Mouse (Mus musculus): ENCODE measurements around the gene Thpo. TPM values are rescaled to one million over a fixed set of nuclear protein-coding genes. Genes with fewer than 3 reads are reported as not detected.

The Thpo gene
- polyA plus RNA-seq, 2 experiments, result 0.78 to 3.8 TPM

GRCm38 (mm10) chr16:20732251-20732924, 1.9 kb downstream of the Thpo start:
- peak; percentile 61 for ATAC-seq (ENCODE audit: low FRiP score, low read depth)
- Histone ChIP-seq H3K27me3 (ENCODE audit: control insufficient read depth, insufficient read depth, low read length) (peaks cover 26% of the 10 kb centered on the region), H3K36me3 (ENCODE audit: control insufficient read depth, insufficient read depth, low read length) (peaks cover 12% of the 10 kb centered on the region; the same call in 1 of the 2 replicates), H3K4me1 (ENCODE audit: control insufficient read depth, insufficient read depth, low read length) (peaks cover 7% of the 10 kb centered on the region; the same call in 1 of the 2 replicates), H3K9ac (ENCODE audit: low read depth, low read length, severe bottlenecking) (peak overlapping the region; percentile 86), H3K27ac (replicated peaks; ENCODE audit: low read depth, low read length) (peak overlapping the region; percentile 85), H3K4me3 (replicated peaks; ENCODE audit: low read length) (peak overlapping the region; percentile 73), H3K9me3 (ENCODE audit: control insufficient read depth, low read length) (no peaks in the 10 kb centered on the region), H3K4me2 (replicated peaks; ENCODE audit: low read depth, low read length, severe bottlenecking) (peak overlapping the region; percentile 96)
- no peak for TF ChIP-seq POLR2A (IDR thresholded peaks at IDR 0.05; ENCODE audit: borderline replicate concordance, extremely low read depth, insufficient read depth, insufficient read length)
- WGBS, result 0% methylated on average over 13 of the region's 30 CpGs
- DNase-seq (ENCODE audit: low spot score), result peak; percentile 34

- ATAC-seq (ENCODE audit: low FRiP score, low read depth) (no peak), DNase-seq (ENCODE audit: low spot score) (no peak)
- peaks cover 9% of the 10 kb centered on the region; the same call in 1 of the 2 replicates for H3K36me3 ChIP-seq (ENCODE audit: control insufficient read depth, insufficient read depth, low read length)
- peaks cover 7% of the 10 kb centered on the region; the same call in 1 of the 2 replicates for H3K4me1 ChIP-seq (ENCODE audit: control insufficient read depth, insufficient read depth, low read length)
- no peaks in the 10 kb centered on the region for H3K9me3 ChIP-seq (ENCODE audit: control insufficient read depth, low read length)
- no peak overlapping the region for H3K4me3 ChIP-seq (replicated peaks; ENCODE audit: low read length)
- peaks cover 26% of the 10 kb centered on the region for H3K27me3 ChIP-seq (ENCODE audit: control insufficient read depth, insufficient read depth, low read length)
- TF ChIP-seq POLR2A (IDR thresholded peaks at IDR 0.05; ENCODE audit: borderline replicate concordance, extremely low read depth, insufficient read depth, insufficient read length), result no peak
- no peak overlapping the region for H3K27ac ChIP-seq (replicated peaks; ENCODE audit: low read depth, low read length)
- no peak overlapping the region for H3K4me2 ChIP-seq (replicated peaks; ENCODE audit: low read depth, low read length, severe bottlenecking)
- WGBS, result 69% methylated on average over 5 of the region's 5 CpGs
- no peak overlapping the region for H3K9ac ChIP-seq (ENCODE audit: low read depth, low read length, severe bottlenecking)
These were observed 2.6 kb downstream of the Thpo start for GRCm38 (mm10) chr16:20731688-20732087.

GRCm38 (mm10) chr16:20730293-20730711, 4.0 kb downstream of the Thpo start:
- DNase-seq (ENCODE audit: low spot score) (no peak), ATAC-seq (ENCODE audit: low FRiP score, low read depth) (no peak)
- H3K36me3 ChIP-seq (ENCODE audit: control insufficient read depth, insufficient read depth, low read length), result no peaks in the 10 kb centered on the region; the same call in 1 of the 2 replicates
- 45% methylated on average over 5 of the region's 5 CpGs for WGBS
- peaks cover 16% of the 10 kb centered on the region for H3K27me3 ChIP-seq (ENCODE audit: control insufficient read depth, insufficient read depth, low read length)
- H3K27ac ChIP-seq (replicated peaks; ENCODE audit: low read depth, low read length), result no peak overlapping the region
- TF ChIP-seq POLR2A (IDR thresholded peaks at IDR 0.05; ENCODE audit: borderline replicate concordance, extremely low read depth, insufficient read depth, insufficient read length), result no peak
- H3K4me3 ChIP-seq (replicated peaks; ENCODE audit: low read length), result no peak overlapping the region
- no peaks in the 10 kb centered on the region for H3K9me3 ChIP-seq (ENCODE audit: control insufficient read depth, low read length)
- H3K9ac ChIP-seq (ENCODE audit: low read depth, low read length, severe bottlenecking), result no peak overlapping the region
- H3K4me2 ChIP-seq (replicated peaks; ENCODE audit: low read depth, low read length, severe bottlenecking), result no peak overlapping the region
- H3K4me1 ChIP-seq (ENCODE audit: control insufficient read depth, insufficient read depth, low read length), result peaks cover 7% of the 10 kb centered on the region; the same call in 1 of the 2 replicates

- no peaks in the 10 kb centered on the region for H3K27me3 ChIP-seq (ENCODE audit: control insufficient read depth, insufficient read depth, low read length)
- DNase-seq (ENCODE audit: low spot score) (no peak), ATAC-seq (ENCODE audit: low FRiP score, low read depth) (no peak)
- no peaks in the 10 kb centered on the region for H3K9me3 ChIP-seq (ENCODE audit: control insufficient read depth, low read length)
- TF ChIP-seq POLR2A (IDR thresholded peaks at IDR 0.05; ENCODE audit: borderline replicate concordance, extremely low read depth, insufficient read depth, insufficient read length), result no peak
- no peak overlapping the region for H3K4me2 ChIP-seq (replicated peaks; ENCODE audit: low read depth, low read length, severe bottlenecking)
- H3K4me3 ChIP-seq (replicated peaks; ENCODE audit: low read length), result no peak overlapping the region
- H3K9ac ChIP-seq (ENCODE audit: low read depth, low read length, severe bottlenecking), result no peak overlapping the region
- 53% methylated on average over 1 of the region's 1 CpGs for WGBS
- peaks cover 4% of the 10 kb centered on the region for H3K4me1 ChIP-seq (ENCODE audit: control insufficient read depth, insufficient read depth, low read length)
- no peak overlapping the region for H3K27ac ChIP-seq (replicated peaks; ENCODE audit: low read depth, low read length)
- H3K36me3 ChIP-seq (ENCODE audit: control insufficient read depth, insufficient read depth, low read length), result peaks cover 15% of the 10 kb centered on the region
These were observed 7.9 kb downstream of the Thpo start for GRCm38 (mm10) chr16:20726384-20726783.

- Histone ChIP-seq H3K4me1 (ENCODE audit: control insufficient read depth, insufficient read depth, low read length) (peaks cover 4% of the 10 kb centered on the region), H3K36me3 (ENCODE audit: control insufficient read depth, insufficient read depth, low read length) (peaks cover 19% of the 10 kb centered on the region), H3K9ac (ENCODE audit: low read depth, low read length, severe bottlenecking) (no peak overlapping the region), H3K9me3 (ENCODE audit: control insufficient read depth, low read length) (no peaks in the 10 kb centered on the region), H3K4me2 (replicated peaks; ENCODE audit: low read depth, low read length, severe bottlenecking) (no peak overlapping the region), H3K27me3 (ENCODE audit: control insufficient read depth, insufficient read depth, low read length) (no peaks in the 10 kb centered on the region), H3K4me3 (replicated peaks; ENCODE audit: low read length) (no peak overlapping the region), H3K27ac (replicated peaks; ENCODE audit: low read depth, low read length) (no peak overlapping the region)
- TF ChIP-seq POLR2A (IDR thresholded peaks at IDR 0.05; ENCODE audit: borderline replicate concordance, extremely low read depth, insufficient read depth, insufficient read length), result no peak
- 79% methylated on average over 4 of the region's 4 CpGs for whole genome bisulfite sequencing
- ATAC-seq (ENCODE audit: low FRiP score, low read depth), result no peak
- DNase-seq (ENCODE audit: low spot score), result no peak
These were observed 8.6 kb downstream of the Thpo start for GRCm38 (mm10) chr16:20725750-20726149.

All from limb, embryonic 14.5 days (tissue).